Mouse (Mus musculus) ES-E14 (cell line): Measurements from ENCODE around the gene Mrgbp.

Experiments used
- CHD2 ChIP-seq: IDR thresholded peaks from 2 replicates; pipeline ENCODE4 v1.6.1; 2014; ENCODE audit warnings: mild to moderate bottlenecking, low read depth, low read length, inconsistent platforms
- HCFC1 ChIP-seq: IDR thresholded peaks from 2 replicates; pipeline ENCODE4 v1.6.1; 2012; ENCODE audit warnings: low read length, inconsistent platforms, borderline replicate concordance; ENCODE audit not compliant: insufficient read depth
- MAFK ChIP-seq: IDR thresholded peaks from 2 replicates; pipeline ENCODE4 v1.6.1; 2014; ENCODE audit warnings: mild to moderate bottlenecking, low read depth, low read length, inconsistent platforms; ENCODE audit not compliant: insufficient read depth
- ZC3H11A ChIP-seq: IDR thresholded peaks from 2 replicates; pipeline ENCODE4 v1.6.1; 2012; ENCODE audit warnings: low read depth, mild to moderate bottlenecking, inconsistent platforms, low read length, borderline replicate concordance
- ZNF384 ChIP-seq: IDR thresholded peaks from 2 replicates; pipeline ENCODE4 v1.6.1; 2012; ENCODE audit warnings: low read depth, low read length, inconsistent platforms

- TF ChIP-seq ZC3H11A, result no peak
- no peak for TF ChIP-seq MAFK
- TF ChIP-seq ZNF384, result no peak
- no peak for TF ChIP-seq CHD2
- no peak for TF ChIP-seq HCFC1
Measured at GRCm38 (mm10) chr2:180569028-180569643, 12.0 kb upstream of the Mrgbp start.
